Mouse (Mus musculus) heart, postnatal 4 days (tissue): ENCODE measurements around the gene Prss2. TPM values are rescaled to one million over a fixed set of nuclear protein-coding genes. Genes with fewer than 3 reads are reported as not detected.
"Not testable (repeated sequence)": the region's sequence is repeated elsewhere in the genome, so short reads cannot be mapped to it uniquely, and the experiment has no call there.

ENCODE experiments used
- DNase-seq: peaks from one replicate; pipeline ENCODE4 v3.0.0; 2021
- total RNA-seq, 2 experiments: library from RNA; stranded (reverse); gene quantifications; 2 replicates each; pipeline ENCODE4 v1.2.3; 2021

Prss2 gene
- not detected for total RNA-seq

GRCm38 (mm10) chr6:41521487-41521886, at the start of gene Prss2:
Prss2 (plus strand) TSS chr6:41521787.
- no peak for DNase-seq

- DNase-seq = no peak
These were observed 22.2 kb upstream of the Prss2 start for GRCm38 (mm10) chr6:41499374-41499773.

- no peak for DNase-seq
These were observed 16.7 kb upstream of the Prss2 start for GRCm38 (mm10) chr6:41504915-41505314.

GRCm38 (mm10) chr6:41505323-41505722, 16.3 kb upstream of the Prss2 start:
- no peak for DNase-seq

GRCm38 (mm10) chr6:41518017-41518524, 3.5 kb upstream of the Prss2 start:
- no peak for DNase-seq

- DNase-seq = no peak
These were observed 4.9 kb downstream of the Prss2 start for GRCm38 (mm10) chr6:41526453-41526852.

- no peak for DNase-seq
These were observed 5.8 kb downstream of the Prss2 start for GRCm38 (mm10) chr6:41527402-41527801.

GRCm38 (mm10) chr6:41529987-41530386, 8.4 kb downstream of the Prss2 start:
- peak; percentile 14 for DNase-seq

GRCm38 (mm10) chr6:41532181-41532580, 10.6 kb downstream of the Prss2 start:
- DNase-seq = no peak

- no peak for DNase-seq
These were observed 11.2 kb downstream of the Prss2 start for GRCm38 (mm10) chr6:41532687-41533284.

- no peak for DNase-seq
These were observed 15.8 kb downstream of the Prss2 start for GRCm38 (mm10) chr6:41537376-41537775.

- not testable (repeated sequence) for DNase-seq
These were observed 16.7 kb downstream of the Prss2 start for GRCm38 (mm10) chr6:41538296-41538695.

- DNase-seq = no peak
These were observed 19.2 kb downstream of the Prss2 start for GRCm38 (mm10) chr6:41540746-41541145.

GRCm38 (mm10) chr6:41541746-41542145, 20.2 kb downstream of the Prss2 start:
- no peak for DNase-seq

- DNase-seq = no peak
These were observed 21.4 kb downstream of the Prss2 start for GRCm38 (mm10) chr6:41542983-41543382.

- peak; percentile 5 for DNase-seq
These were observed 21.9 kb downstream of the Prss2 start for GRCm38 (mm10) chr6:41543411-41544050.

- no peak for DNase-seq
These were observed 22.9 kb downstream of the Prss2 start for GRCm38 (mm10) chr6:41544381-41544924.

- DNase-seq = no peak
These were observed 23.7 kb downstream of the Prss2 start for GRCm38 (mm10) chr6:41545266-41545665.

- DNase-seq = no peak
These were observed 25.6 kb downstream of the Prss2 start for GRCm38 (mm10) chr6:41547056-41547650.

- no peak for DNase-seq
These were observed 26.7 kb downstream of the Prss2 start for GRCm38 (mm10) chr6:41548286-41548685.

- no peak for DNase-seq
These were observed 31.9 kb downstream of the Prss2 start for GRCm38 (mm10) chr6:41553356-41554010.

GRCm38 (mm10) chr6:41554295-41555169, 32.9 kb downstream of the Prss2 start:
- no peak for DNase-seq
